Mouse (Mus musculus): ENCODE measurements around the gene Apol7c. TPM values are rescaled to one million over a fixed set of nuclear protein-coding genes. Genes with fewer than 3 reads are reported as not detected.
"Not testable (repeated sequence)": the region's sequence is repeated elsewhere in the genome, so short reads cannot be mapped to it uniquely, and the experiment has no call there.

The Apol7c gene
- not detected in 2 replicates for polyA plus RNA-seq (2016; fragmentation: Nextera tagmentation; extraction: Ambion mirVana)

- Histone ChIP-seq H3K4me3 (no peak within 1 kb of the TSS), H3K9ac (no peak within 1 kb of the TSS), H3K9me3 (no peaks in the 10 kb centered on the region), H3K4me1 (no peaks in the 10 kb centered on the region), H3K27ac (no peak within 1 kb of the TSS), H3K4me2 (replicated peaks) (no peak within 1 kb of the TSS), H3K36me3 (no peaks in the 10 kb centered on the region), H3K27me3 (replicated peaks) (no peaks in the 10 kb centered on the region)
- no peak for ATAC-seq (ENCODE audit: low FRiP score, low read depth)
Measured at GRCm38 (mm10) chr15:77533216-77533615, at the start of gene Apol7c. Gene Apol7c (minus strand): TSS chr15:77533316.

GRCm38 (mm10) chr15:77581681-77582080 is 48.6 kb upstream of the Apol7c start:
- Histone ChIP-seq H3K4me1 (no peaks in the 10 kb centered on the region), H3K27ac (no peak overlapping the region), H3K36me3 (no peaks in the 10 kb centered on the region), H3K9ac (no peak overlapping the region), H3K4me3 (no peak overlapping the region), H3K9me3 (no peaks in the 10 kb centered on the region; the same call in 1 of the 2 replicates), H3K27me3 (replicated peaks) (no peaks in the 10 kb centered on the region), H3K4me2 (replicated peaks) (no peak overlapping the region)
- ATAC-seq (ENCODE audit: low FRiP score, low read depth), result no peak
- 67% methylated on average over 1 of the region's 1 CpGs for WGBS

GRCm38 (mm10) chr15:77579311-77579710 is 46.2 kb upstream of the Apol7c start:
- H3K9ac ChIP-seq, result no peak overlapping the region
- no peak for ATAC-seq (ENCODE audit: low FRiP score, low read depth)
- H3K9me3 ChIP-seq, result no peaks in the 10 kb centered on the region; the same call in 1 of the 2 replicates
- 91% methylated on average over 4 of the region's 4 CpGs for WGBS
- H3K27me3 ChIP-seq (replicated peaks), result no peaks in the 10 kb centered on the region
- H3K4me3 ChIP-seq, result no peak overlapping the region
- no peaks in the 10 kb centered on the region for H3K36me3 ChIP-seq
- no peaks in the 10 kb centered on the region for H3K4me1 ChIP-seq
- no peak overlapping the region for H3K4me2 ChIP-seq (replicated peaks)
- H3K27ac ChIP-seq, result no peak overlapping the region

GRCm38 (mm10) chr15:77578801-77579200 is 45.7 kb upstream of the Apol7c start:
- Histone ChIP-seq H3K36me3 (no peaks in the 10 kb centered on the region), H3K9me3 (no peaks in the 10 kb centered on the region; the same call in 1 of the 2 replicates), H3K4me1 (no peaks in the 10 kb centered on the region), H3K4me3 (no peak overlapping the region), H3K27ac (no peak overlapping the region), H3K27me3 (replicated peaks) (no peaks in the 10 kb centered on the region), H3K4me2 (replicated peaks) (no peak overlapping the region), H3K9ac (no peak overlapping the region)
- no peak for ATAC-seq (ENCODE audit: low FRiP score, low read depth)
- WGBS, result 95% methylated on average over 2 of the region's 2 CpGs

GRCm38 (mm10) chr15:77563219-77563618 is 30.1 kb upstream of the Apol7c start:
- no peak overlapping the region for H3K9ac ChIP-seq
- H3K27ac ChIP-seq, result no peak overlapping the region
- H3K27me3 ChIP-seq (replicated peaks), result no peaks in the 10 kb centered on the region
- no peaks in the 10 kb centered on the region for H3K9me3 ChIP-seq
- no peak overlapping the region for H3K4me3 ChIP-seq
- H3K4me2 ChIP-seq (replicated peaks), result no peak overlapping the region
- H3K36me3 ChIP-seq, result no peaks in the 10 kb centered on the region
- no peak for ATAC-seq (ENCODE audit: low FRiP score, low read depth)
- H3K4me1 ChIP-seq, result no peaks in the 10 kb centered on the region

- no peak within 1 kb of the TSS for H3K27ac ChIP-seq
- ATAC-seq (ENCODE audit: low FRiP score, low read depth), result no peak
- H3K4me3 ChIP-seq, result no peak within 1 kb of the TSS
- H3K9me3 ChIP-seq, result no peaks in the 10 kb centered on the region
- H3K27me3 ChIP-seq (replicated peaks), result no peaks in the 10 kb centered on the region
- no peak within 1 kb of the TSS for H3K9ac ChIP-seq
- H3K36me3 ChIP-seq, result no peaks in the 10 kb centered on the region
- no peaks in the 10 kb centered on the region for H3K4me1 ChIP-seq
- H3K4me2 ChIP-seq (replicated peaks), result no peak within 1 kb of the TSS
Measured at GRCm38 (mm10) chr15:77561792-77562191, 28.7 kb upstream of the Apol7c start, which contains the start of gene 1700025B11Rik. Gene 1700025B11Rik (minus strand): TSS chr15:77561892.

GRCm38 (mm10) chr15:77539221-77539620 is 6.1 kb upstream of the Apol7c start:
- not testable (repeated sequence) for H3K4me3 ChIP-seq; H3K9ac ChIP-seq; H3K4me2 ChIP-seq (replicated peaks); H3K9me3 ChIP-seq; H3K27me3 ChIP-seq (replicated peaks); H3K36me3 ChIP-seq; H3K27ac ChIP-seq; H3K4me1 ChIP-seq; ATAC-seq (ENCODE audit: low FRiP score, low read depth)
- WGBS, result 58% methylated on average over 1 of the region's 1 CpGs

GRCm38 (mm10) chr15:77523186-77523843 is 9.8 kb downstream of the Apol7c start:
- not testable (repeated sequence) for H3K27me3 ChIP-seq (replicated peaks); H3K9me3 ChIP-seq; H3K4me3 ChIP-seq; ATAC-seq (ENCODE audit: low FRiP score, low read depth); H3K4me1 ChIP-seq; H3K36me3 ChIP-seq; H3K27ac ChIP-seq; H3K4me2 ChIP-seq (replicated peaks); H3K9ac ChIP-seq
- WGBS, result 20% methylated on average over 6 of the region's 6 CpGs

- not testable (repeated sequence) for H3K4me1 ChIP-seq; H3K9ac ChIP-seq; H3K27ac ChIP-seq; H3K4me2 ChIP-seq (replicated peaks); H3K27me3 ChIP-seq (replicated peaks); H3K4me3 ChIP-seq; ATAC-seq (ENCODE audit: low FRiP score, low read depth); H3K36me3 ChIP-seq; H3K9me3 ChIP-seq
- 72% methylated on average over 4 of the region's 4 CpGs for WGBS
Measured at GRCm38 (mm10) chr15:77520596-77520995, 12.5 kb downstream of the Apol7c start.

GRCm38 (mm10) chr15:77507966-77508365 is 25.1 kb downstream of the Apol7c start, which contains the start of gene Apol11a:
Gene Apol11a (plus strand): TSS chr15:77508271.
- not testable (repeated sequence) for ATAC-seq (ENCODE audit: low FRiP score, low read depth); H3K36me3 ChIP-seq; H3K27me3 ChIP-seq (replicated peaks); H3K4me1 ChIP-seq; H3K4me3 ChIP-seq; H3K27ac ChIP-seq; H3K4me2 ChIP-seq (replicated peaks); H3K9ac ChIP-seq; H3K9me3 ChIP-seq

GRCm38 (mm10) chr15:77494694-77495093 is 38.4 kb downstream of the Apol7c start:
- not testable (repeated sequence) for H3K4me2 ChIP-seq (replicated peaks); H3K4me3 ChIP-seq
- WGBS, result 89% methylated on average over 1 of the region's 1 CpGs

GRCm38 (mm10) chr15:77493181-77493580 is 39.9 kb downstream of the Apol7c start:
- not testable (repeated sequence) for H3K27me3 ChIP-seq (replicated peaks); H3K9ac ChIP-seq; H3K4me1 ChIP-seq; H3K27ac ChIP-seq; H3K4me3 ChIP-seq; H3K4me2 ChIP-seq (replicated peaks); H3K36me3 ChIP-seq; H3K9me3 ChIP-seq; ATAC-seq (ENCODE audit: low FRiP score, low read depth)
- no CpG with 5 or more reads among the region's 1 CpGs for WGBS

More at GRCm38 (mm10) chr15:77494694-77495093, 38.4 kb downstream of the Apol7c start:
- not testable (repeated sequence) for H3K36me3 ChIP-seq; H3K9me3 ChIP-seq; H3K27me3 ChIP-seq (replicated peaks); H3K9ac ChIP-seq; ATAC-seq (ENCODE audit: low FRiP score, low read depth); H3K4me1 ChIP-seq; H3K27ac ChIP-seq

GRCm38 (mm10) chr15:77482140-77482794 is 50.8 kb downstream of the Apol7c start:
- Histone ChIP-seq H3K9me3 (no peaks in the 10 kb centered on the region), H3K27ac (no peak overlapping the region), H3K4me2 (replicated peaks) (no peak overlapping the region), H3K9ac (no peak overlapping the region), H3K36me3 (no peaks in the 10 kb centered on the region), H3K27me3 (replicated peaks) (no peaks in the 10 kb centered on the region), H3K4me3 (no peak overlapping the region), H3K4me1 (no peaks in the 10 kb centered on the region)
- no peak for ATAC-seq (ENCODE audit: low FRiP score, low read depth)
- 80% methylated on average over 4 of the region's 4 CpGs for WGBS

All from neural tube, embryonic 12.5 days (tissue).